Mouse (Mus musculus): ENCODE data around the gene Gm21304.
"Not testable (repeated sequence)": the region's sequence is repeated elsewhere in the genome, so short reads cannot be mapped to it uniquely, and the experiment has no call there.

Gene Gm21304

DNA sequence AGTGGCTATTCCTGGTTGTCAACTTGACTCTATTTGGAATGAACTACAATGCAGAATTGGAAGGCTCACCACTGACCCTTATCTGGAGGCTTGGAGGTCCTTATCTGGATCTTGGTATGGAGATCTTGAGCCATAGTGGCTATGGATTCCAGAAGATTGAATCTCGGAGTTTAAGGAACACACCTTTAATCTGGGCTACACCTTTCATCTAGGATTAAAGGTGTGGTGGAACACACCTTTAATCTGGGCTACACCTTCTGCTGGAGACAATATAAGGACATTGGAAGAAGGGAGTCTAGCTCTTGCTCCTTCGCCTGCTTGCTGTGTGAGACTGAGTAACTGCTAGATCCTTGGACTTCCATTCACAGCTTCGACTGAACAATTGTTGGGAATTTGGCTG is at the start of gene Gm21304:
Gm21304 (plus strand) TSS at position 301 of the 400 bp plus-strand sequence.
- TF ChIP-seq GATA4 (IDR thresholded peaks at IDR 0.05; ENCODE audit: insufficient replicate concordance, low read length) = not testable (repeated sequence)

DNA sequence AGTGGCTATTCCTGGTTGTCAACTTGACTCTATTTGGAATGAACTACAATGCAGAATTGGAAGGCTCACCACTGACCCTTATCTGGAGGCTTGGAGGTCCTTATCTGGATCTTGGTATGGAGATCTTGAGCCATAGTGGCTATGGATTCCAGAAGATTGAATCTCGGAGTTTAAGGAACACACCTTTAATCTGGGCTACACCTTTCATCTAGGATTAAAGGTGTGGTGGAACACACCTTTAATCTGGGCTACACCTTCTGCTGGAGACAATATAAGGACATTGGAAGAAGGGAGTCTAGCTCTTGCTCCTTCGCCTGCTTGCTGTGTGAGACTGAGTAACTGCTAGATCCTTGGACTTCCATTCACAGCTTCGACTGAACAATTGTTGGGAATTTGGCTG is 25.6 kb upstream of the Gm21304 start, which contains the start of gene Gm21293:
Gm21293 (plus strand) TSS at position 301 of the 400 bp plus-strand sequence.
- not testable (repeated sequence) for TF ChIP-seq GATA4 (IDR thresholded peaks at IDR 0.05; ENCODE audit: insufficient replicate concordance, low read length)

DNA sequence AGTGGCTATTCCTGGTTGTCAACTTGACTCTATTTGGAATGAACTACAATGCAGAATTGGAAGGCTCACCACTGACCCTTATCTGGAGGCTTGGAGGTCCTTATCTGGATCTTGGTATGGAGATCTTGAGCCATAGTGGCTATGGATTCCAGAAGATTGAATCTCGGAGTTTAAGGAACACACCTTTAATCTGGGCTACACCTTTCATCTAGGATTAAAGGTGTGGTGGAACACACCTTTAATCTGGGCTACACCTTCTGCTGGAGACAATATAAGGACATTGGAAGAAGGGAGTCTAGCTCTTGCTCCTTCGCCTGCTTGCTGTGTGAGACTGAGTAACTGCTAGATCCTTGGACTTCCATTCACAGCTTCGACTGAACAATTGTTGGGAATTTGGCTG is 17.1 kb upstream of the Gm21304 start, which contains the start of gene Gm6763:
Gm6763 (plus strand) TSS at position 301 of the 400 bp plus-strand sequence.
- TF ChIP-seq GATA4 (IDR thresholded peaks at IDR 0.05; ENCODE audit: insufficient replicate concordance, low read length) = not testable (repeated sequence)

DNA sequence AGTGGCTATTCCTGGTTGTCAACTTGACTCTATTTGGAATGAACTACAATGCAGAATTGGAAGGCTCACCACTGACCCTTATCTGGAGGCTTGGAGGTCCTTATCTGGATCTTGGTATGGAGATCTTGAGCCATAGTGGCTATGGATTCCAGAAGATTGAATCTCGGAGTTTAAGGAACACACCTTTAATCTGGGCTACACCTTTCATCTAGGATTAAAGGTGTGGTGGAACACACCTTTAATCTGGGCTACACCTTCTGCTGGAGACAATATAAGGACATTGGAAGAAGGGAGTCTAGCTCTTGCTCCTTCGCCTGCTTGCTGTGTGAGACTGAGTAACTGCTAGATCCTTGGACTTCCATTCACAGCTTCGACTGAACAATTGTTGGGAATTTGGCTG is 8.6 kb upstream of the Gm21304 start, which contains the start of gene Gm8764:
Gm8764 (plus strand) TSS at position 301 of the 400 bp plus-strand sequence.
- not testable (repeated sequence) for TF ChIP-seq GATA4 (IDR thresholded peaks at IDR 0.05; ENCODE audit: insufficient replicate concordance, low read length)

DNA sequence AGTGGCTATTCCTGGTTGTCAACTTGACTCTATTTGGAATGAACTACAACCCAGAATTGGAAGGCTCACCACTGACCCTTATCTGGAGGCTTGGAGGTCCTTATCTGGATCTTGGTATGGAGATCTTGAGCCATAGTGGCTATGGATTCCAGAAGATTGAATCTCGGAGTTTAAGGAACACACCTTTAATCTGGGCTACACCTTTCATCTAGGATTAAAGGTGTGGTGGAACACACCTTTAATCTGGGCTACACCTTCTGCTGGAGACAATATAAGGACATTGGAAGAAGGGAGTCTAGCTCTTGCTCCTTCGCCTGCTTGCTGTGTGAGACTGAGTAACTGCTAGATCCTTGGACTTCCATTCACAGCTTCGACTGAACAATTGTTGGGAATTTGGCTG is 8.4 kb downstream of the Gm21304 start, which contains the start of gene Gm21312:
Gm21312 (plus strand) TSS at position 301 of the 400 bp plus-strand sequence.
- TF ChIP-seq GATA4 (IDR thresholded peaks at IDR 0.05; ENCODE audit: insufficient replicate concordance, low read length) = not testable (repeated sequence)

DNA sequence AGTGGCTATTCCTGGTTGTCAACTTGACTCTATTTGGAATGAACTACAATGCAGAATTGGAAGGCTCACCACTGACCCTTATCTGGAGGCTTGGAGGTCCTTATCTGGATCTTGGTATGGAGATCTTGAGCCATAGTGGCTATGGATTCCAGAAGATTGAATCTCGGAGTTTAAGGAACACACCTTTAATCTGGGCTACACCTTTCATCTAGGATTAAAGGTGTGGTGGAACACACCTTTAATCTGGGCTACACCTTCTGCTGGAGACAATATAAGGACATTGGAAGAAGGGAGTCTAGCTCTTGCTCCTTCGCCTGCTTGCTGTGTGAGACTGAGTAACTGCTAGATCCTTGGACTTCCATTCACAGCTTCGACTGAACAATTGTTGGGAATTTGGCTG is 16.9 kb downstream of the Gm21304 start, which contains the start of gene Gm20765:
Gm20765 (plus strand) TSS at position 301 of the 400 bp plus-strand sequence.
- not testable (repeated sequence) for TF ChIP-seq GATA4 (IDR thresholded peaks at IDR 0.05; ENCODE audit: insufficient replicate concordance, low read length)

DNA sequence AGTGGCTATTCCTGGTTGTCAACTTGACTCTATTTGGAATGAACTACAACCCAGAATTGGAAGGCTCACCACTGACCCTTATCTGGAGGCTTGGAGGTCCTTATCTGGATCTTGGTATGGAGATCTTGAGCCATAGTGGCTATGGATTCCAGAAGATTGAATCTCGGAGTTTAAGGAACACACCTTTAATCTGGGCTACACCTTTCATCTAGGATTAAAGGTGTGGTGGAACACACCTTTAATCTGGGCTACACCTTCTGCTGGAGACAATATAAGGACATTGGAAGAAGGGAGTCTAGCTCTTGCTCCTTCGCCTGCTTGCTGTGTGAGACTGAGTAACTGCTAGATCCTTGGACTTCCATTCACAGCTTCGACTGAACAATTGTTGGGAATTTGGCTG is 25.4 kb downstream of the Gm21304 start, which contains the start of gene Gm4340:
Gm4340 (plus strand) TSS at position 301 of the 400 bp plus-strand sequence.
- TF ChIP-seq GATA4 (IDR thresholded peaks at IDR 0.05; ENCODE audit: insufficient replicate concordance, low read length) = not testable (repeated sequence)

DNA sequence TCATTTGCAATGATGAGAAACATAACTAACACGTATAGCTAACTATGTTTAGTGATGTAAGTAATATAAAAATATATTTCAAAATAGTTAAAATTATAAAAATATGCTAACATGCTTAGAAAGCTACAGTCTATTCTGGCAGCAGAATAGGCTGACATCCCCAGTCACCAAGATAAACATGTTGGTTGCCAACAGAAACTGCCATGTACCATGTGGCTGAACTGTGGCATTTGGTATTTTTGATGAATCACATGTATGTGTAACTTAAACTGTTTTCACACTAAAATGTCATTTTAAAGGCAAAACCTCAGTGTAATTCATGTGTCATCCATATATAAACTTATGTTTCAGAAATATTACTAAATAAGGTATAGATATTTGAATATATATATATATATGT is 41.3 kb downstream of the Gm21304 start:
- no peak for TF ChIP-seq GATA4 (IDR thresholded peaks at IDR 0.05; ENCODE audit: insufficient replicate concordance, low read length)

DNA sequence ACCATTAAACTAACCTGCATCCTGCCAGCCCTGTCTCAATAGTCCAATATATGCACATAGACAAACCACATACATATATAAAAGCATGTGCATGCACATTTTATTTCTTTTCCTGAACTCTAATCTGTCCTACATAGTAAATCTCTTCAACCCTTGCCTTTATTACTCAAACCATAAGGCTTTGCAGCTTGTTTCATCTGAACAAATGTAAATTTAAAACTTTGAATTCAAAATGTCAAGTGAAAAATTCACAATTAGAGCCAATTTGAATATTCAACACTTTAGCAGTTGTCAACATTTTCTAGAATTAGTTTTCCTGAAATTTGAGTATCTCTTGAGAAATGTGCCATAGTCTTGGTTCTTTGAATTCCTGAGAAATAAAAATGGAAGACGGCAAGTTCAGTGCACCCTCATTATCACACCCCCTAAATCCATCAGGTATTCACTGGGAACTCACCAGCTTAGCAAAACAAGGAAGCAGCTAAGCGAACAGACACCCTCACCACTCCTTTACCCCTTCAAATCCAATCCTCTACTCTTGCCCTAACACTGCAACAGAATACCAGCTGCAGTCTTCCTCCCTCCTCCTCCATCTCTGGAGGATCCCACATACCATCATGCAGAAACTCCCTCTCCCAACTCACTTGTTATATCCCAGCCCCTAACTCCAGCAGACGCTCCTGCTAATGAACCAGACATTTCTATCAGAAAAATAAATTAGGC is 42.1 kb downstream of the Gm21304 start:
- TF ChIP-seq GATA4 (IDR thresholded peaks at IDR 0.05; ENCODE audit: insufficient replicate concordance, low read length) = no peak

DNA sequence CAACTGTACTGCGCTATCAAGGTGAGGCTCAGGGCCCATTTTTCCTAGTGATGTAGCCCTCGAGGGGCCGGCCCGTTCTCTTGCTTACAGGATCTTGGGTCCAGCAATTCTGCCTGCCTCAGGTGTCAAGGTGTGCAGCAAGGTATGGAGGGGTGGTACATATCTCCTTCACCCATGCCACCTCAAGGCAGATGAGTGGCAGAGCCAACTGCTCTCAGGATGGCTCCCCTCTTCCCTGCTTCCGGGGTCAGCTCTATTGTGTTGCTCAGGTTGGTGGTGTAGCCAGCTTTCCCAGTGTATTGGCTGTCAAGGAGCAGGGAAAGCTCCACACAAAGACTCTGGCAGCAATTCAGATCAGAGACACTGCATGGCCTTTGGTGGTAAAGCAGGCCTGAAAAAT is 46.2 kb downstream of the Gm21304 start:
- TF ChIP-seq GATA4 (IDR thresholded peaks at IDR 0.05; ENCODE audit: insufficient replicate concordance, low read length) = no peak
